Mouse (Mus musculus) bone marrow macrophage, adult 2 months (primary cell): Measurements from ENCODE around the gene Nek2.

ENCODE experiments used
- CTCF ChIP-seq: IDR thresholded peaks from 2 replicates; pipeline ENCODE4 v1.5.1; 2012; ENCODE audit warnings: low read depth, mild to moderate bottlenecking, low read length, moderate library complexity
- POLR2A ChIP-seq: IDR thresholded peaks from 2 replicates; pipeline ENCODE4 v1.6.1; 2012; ENCODE audit warnings: mild to moderate bottlenecking, low read depth, low read length, borderline replicate concordance

DNA sequence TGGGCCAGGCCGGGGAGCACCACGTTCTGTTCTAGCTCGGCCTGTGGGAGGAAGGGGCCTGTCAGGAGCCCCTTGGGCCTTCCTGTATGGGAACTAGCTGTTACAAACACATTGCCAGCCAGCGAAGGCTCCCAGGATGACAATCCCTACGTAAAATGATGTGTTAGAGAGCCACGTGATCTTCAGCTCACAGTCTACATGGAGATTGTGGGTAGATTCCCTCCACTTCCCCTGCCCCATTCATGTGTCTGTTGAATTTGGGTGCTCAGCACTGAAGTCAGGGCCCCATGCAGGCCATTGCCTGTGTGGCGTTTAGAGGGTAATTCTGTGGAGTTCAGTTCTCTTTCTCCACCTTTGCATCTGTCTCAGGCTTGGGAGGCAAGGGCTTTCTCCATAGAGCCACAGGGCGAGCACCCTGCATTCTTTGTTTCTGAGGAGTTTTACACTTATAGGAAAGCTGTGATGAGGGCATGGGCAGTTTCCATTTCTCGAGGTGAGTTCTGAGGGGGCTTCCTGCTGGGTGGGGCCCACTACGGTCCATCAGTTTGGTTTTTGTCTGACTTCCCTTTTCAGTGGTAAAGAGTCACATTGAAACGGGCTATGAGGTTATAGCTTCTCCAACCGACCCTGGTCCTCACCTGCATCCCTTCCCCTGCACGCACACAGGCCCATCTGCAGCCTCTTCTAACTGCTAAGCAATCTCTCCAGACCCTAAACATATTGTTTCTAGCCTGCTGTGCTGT is 8.1 kb upstream of the Nek2 start:
- TF ChIP-seq POLR2A, result no peak
- no peak for TF ChIP-seq CTCF
